Mouse (Mus musculus) neural tube, embryonic 11.5 days (tissue): Measurements from ENCODE around the gene Olfr701. TPM values are rescaled to one million over a fixed set of nuclear protein-coding genes. Genes with fewer than 3 reads are reported as not detected.

Experiments
- polyA plus RNA-seq: library from polyadenylated mRNA; unstranded; fragments of >200 nt; fragmentation: Nextera tagmentation; extraction: Ambion mirVana; gene quantifications from 2 replicates; pipeline ENCODE4 v1.2.1, GENCODE M21; 2014

Gene Olfr701
- polyA plus RNA-seq, 1 experiment from 2014 or later = not detected

Other genes with a start within 250 kb of the Olfr701 start
- gene Olfr693, start 133.5 kb upstream of the Olfr701 start, polyA plus RNA-seq = not detected in 2 replicates
- not detected in 2 replicates for gene Olfr694, start 122.3 kb upstream of the Olfr701 start, polyA plus RNA-seq
- gene Olfr695, start 97.7 kb upstream of the Olfr701 start, polyA plus RNA-seq = not detected in 2 replicates
- not detected in 2 replicates for gene Olfr697, start 71.7 kb upstream of the Olfr701 start, polyA plus RNA-seq
- gene Olfr698, start 58.7 kb upstream of the Olfr701 start, polyA plus RNA-seq = not detected in 2 replicates
- gene Olfr699, start 20.9 kb upstream of the Olfr701 start, polyA plus RNA-seq = not detected in 2 replicates
- not detected in 2 replicates for gene Olfr700, start 5.3 kb upstream of the Olfr701 start, polyA plus RNA-seq
- gene Olfr702, start 19.8 kb downstream of the Olfr701 start, polyA plus RNA-seq = not detected in 2 replicates
- gene Olfr703, start 29.2 kb downstream of the Olfr701 start, polyA plus RNA-seq = not detected in 2 replicates
- not detected in 2 replicates for gene Olfr704, start 49.1 kb downstream of the Olfr701 start, polyA plus RNA-seq
- not detected in 2 replicates for gene Olfr705, start 62.8 kb downstream of the Olfr701 start, polyA plus RNA-seq
- not detected in 2 replicates for gene Olfr706, start 74.0 kb downstream of the Olfr701 start, polyA plus RNA-seq
- not detected in 2 replicates for gene Olfr707, start 87.1 kb downstream of the Olfr701 start, polyA plus RNA-seq
- not detected in 2 replicates for gene Olfr1532-ps1, start 93.9 kb downstream of the Olfr701 start, polyA plus RNA-seq
- gene Olfr709-ps1, start 118.1 kb downstream of the Olfr701 start, polyA plus RNA-seq = not detected in 2 replicates
- not detected in 2 replicates for gene Olfr710, start 134.2 kb downstream of the Olfr701 start, polyA plus RNA-seq
- gene Olfr6, start 149.8 kb downstream of the Olfr701 start, polyA plus RNA-seq = not detected in 2 replicates
- not detected in 2 replicates for gene Olfr711, start 161.3 kb downstream of the Olfr701 start, polyA plus RNA-seq
- gene Olfr2, start 191.9 kb downstream of the Olfr701 start, polyA plus RNA-seq = not detected in 2 replicates
- not detected in 2 replicates for gene Olfr713, start 217.0 kb downstream of the Olfr701 start, polyA plus RNA-seq